Comparison of ENCODE assay signal across 9 mouse cellular contexts in the genomic region with DNA sequence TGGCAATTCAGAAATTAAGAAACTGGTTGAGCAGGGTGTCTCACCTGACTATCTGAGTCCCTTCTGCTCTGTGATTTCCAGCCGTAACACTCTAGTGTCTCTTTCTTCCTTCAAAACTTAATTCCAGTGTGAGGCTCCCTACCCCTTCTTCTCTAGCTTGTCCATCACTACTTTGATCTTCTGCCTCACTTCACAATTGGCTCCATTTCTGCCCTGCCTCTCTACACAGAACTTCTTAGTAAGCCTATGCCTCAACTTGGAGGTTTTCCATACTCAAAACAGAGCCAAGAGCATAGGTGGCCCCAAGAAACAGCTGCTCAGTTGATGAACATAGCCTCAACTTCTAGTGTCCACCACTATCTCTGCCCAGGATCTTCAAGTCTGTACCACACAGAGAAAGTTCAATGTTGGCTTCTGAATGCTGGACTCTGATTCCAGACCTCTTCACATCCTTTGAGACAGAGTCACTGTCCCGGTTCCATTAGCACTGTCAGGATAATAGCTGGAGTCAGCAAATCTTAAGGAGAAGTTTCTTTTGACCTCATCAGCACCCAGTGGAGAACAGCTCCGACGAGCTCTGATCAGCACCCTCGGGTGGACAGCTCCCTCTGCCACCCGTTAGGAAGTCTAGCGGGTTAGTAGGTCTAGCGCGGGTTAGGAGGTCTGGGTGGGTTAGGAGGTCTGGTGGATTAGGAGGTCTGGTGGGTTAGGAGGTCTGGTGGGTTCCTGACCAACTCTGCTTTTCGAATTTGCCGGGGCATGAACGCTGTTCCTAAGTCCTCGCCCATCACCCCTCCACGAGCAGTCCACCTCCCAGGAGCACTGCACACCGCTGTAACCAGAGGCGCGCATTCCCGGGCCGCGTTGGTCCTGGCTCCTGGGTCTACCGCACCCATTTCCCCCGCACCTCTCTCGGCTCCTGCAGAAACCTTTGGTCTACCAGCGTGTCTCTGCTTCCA. TPM values are rescaled to one million over a fixed set of nuclear protein-coding genes. Genes with fewer than 3 reads are reported as not detected.
DNase-seq lines count a peak whose midpoint lies in the region; ATAC-seq and TF ChIP-seq lines count a peak whose summit lies in the region.
"Had no signal": no experiment of that assay in that cellular context is flagged by ENCODE, and none has a peak within 500 bp of the region (broad histone marks: within the 10 kb centered on the region; RNA-seq: fewer than 3 reads in every experiment).

No protein-coding gene starts in this region.

- H3K27me3 ChIP-seq in neural tube, embryonic 13.5 days = peaks cover 16% of the 10 kb centered on the region; the same call in 1 of the 2 replicates

- no peak for TF ChIP-seq POLR2A in bone marrow, adult 2 months (IDR thresholded peaks at IDR 0.05; ENCODE audit: borderline replicate concordance, control insufficient read depth, low read depth, low read length)
- no peak for TF ChIP-seq POLR2A in lung, adult 2 months (IDR thresholded peaks at IDR 0.05; ENCODE audit: borderline replicate concordance, extremely low read depth, low read depth, low read length)

- peak; percentile 96 for ATAC-seq in granulocyte monocyte progenitor cell, adult 5-6 weeks (replicated peaks; ENCODE audit: poor library complexity, severe bottlenecking)
- ATAC-seq in neural tube, embryonic 13.5 days (ENCODE audit: low read depth) = peak; percentile 87

- peak overlapping the region; percentile 91 for H3K9ac ChIP-seq in neural tube, embryonic 13.5 days

- no peak overlapping the region for H3K4me3 ChIP-seq in bone marrow, adult 2 months (replicated peaks; ENCODE audit: control insufficient read depth, low read depth, low read length)
- H3K4me3 ChIP-seq in lung, adult 2 months (replicated peaks; ENCODE audit: extremely low read depth, low read depth, low read length) = no peak overlapping the region
- peak overlapping the region; percentile 73 for H3K4me3 ChIP-seq in neural tube, embryonic 13.5 days

- H3K9me3 ChIP-seq in neural tube, embryonic 13.5 days = no peaks in the 10 kb centered on the region

- peaks cover 20% of the 10 kb centered on the region for H3K36me3 ChIP-seq in neural tube, embryonic 13.5 days
- H3K36me3 ChIP-seq: G1E had no signal

- H3K4me1 ChIP-seq in bone marrow, adult 2 months (ENCODE audit: control insufficient read depth, insufficient read depth, low read length) = no peaks in the 10 kb centered on the region
- no peaks in the 10 kb centered on the region for H3K4me1 ChIP-seq in lung, adult 2 months (ENCODE audit: control insufficient read depth, insufficient read depth, low read length)
- peaks cover 32% of the 10 kb centered on the region for H3K4me1 ChIP-seq in neural tube, embryonic 13.5 days (replicated peaks)

- WGBS in bone marrow, adult 2 months = 6% methylated on average over 24 of the region's 24 CpGs
- 5% methylated on average over 24 of the region's 24 CpGs for WGBS in lung, adult 2 months
- 5% methylated on average over 24 of the region's 24 CpGs for WGBS in neural tube, embryonic 13.5 days

- peak overlapping the region; percentile 91 for H3K4me2 ChIP-seq in neural tube, embryonic 13.5 days

- no peak overlapping the region for H3K27ac ChIP-seq in bone marrow, adult 2 months (ENCODE audit: control insufficient read depth, insufficient read depth, low read depth, low read length, poor library complexity)
- H3K27ac ChIP-seq in neural tube, embryonic 13.5 days (replicated peaks) = peak overlapping the region; percentile 83

- peak; percentile 7; the same call in 1 of the 2 replicates for TF ChIP-seq CTCF in bone marrow, adult 2 months (IDR thresholded peaks at IDR 0.05; ENCODE audit: control insufficient read depth, insufficient read depth, low read length)
- no peak for TF ChIP-seq CTCF in lung, adult 2 months (IDR thresholded peaks at IDR 0.05; ENCODE audit: insufficient read depth, low read length)

- DNase-seq in cerebellum, adult 9-10 months = peak; percentile 46
- no peak for DNase-seq in cerebellum, postnatal 4 days (ENCODE audit: low spot score in 2 of 2)
- DNase-seq in kidney, adult 11 months = peak; percentile 34
- peak; percentile 42 for DNase-seq in lung, adult 2 months
- DNase-seq in right cerebral cortex, postnatal 36 days (ENCODE audit: low spot score in 2 of 2) = no peak

RNA-seq across cellular contexts. Expression of a gene that starts 0.5 kb away (rescaled TPM):
- polyA plus RNA-seq in bone marrow, adult 2 months (2011; ENCODE audit: insufficient read depth, insufficient read length, low replicate concordance, missing spikeins) = not detected in 2 replicates
- not detected in 2 replicates for total RNA-seq in granulocyte monocyte progenitor cell, adult 5-6 weeks (2014; fragmentation: Nextera tagmentation)
- not detected in 2 replicates for total RNA-seq in granulocyte monocyte progenitor cell, adult 5-6 weeks (2017)
- polyA plus RNA-seq in lung, adult 2 months (2012; rRNA removed) = 0.10 and 0.11 TPM in 2 replicates
- polyA plus RNA-seq in neural tube, embryonic 13.5 days (2015; fragmentation: Nextera tagmentation; extraction: Ambion mirVana) = 77.3 and 78.0 TPM in 2 replicates
- polyA plus RNA-seq: G1E had no signal

RNA-seq across cellular contexts. Expression of a gene that starts 23.5 kb away (rescaled TPM):
- polyA plus RNA-seq in bone marrow, adult 2 months (2011; ENCODE audit: insufficient read depth, insufficient read length, low replicate concordance, missing spikeins) = 62.9 and 126 TPM in 2 replicates
- 77.0 and 85.0 TPM in 2 replicates for total RNA-seq in granulocyte monocyte progenitor cell, adult 5-6 weeks (2014; fragmentation: Nextera tagmentation)
- 25.3 and 27.7 TPM in 2 replicates for total RNA-seq in granulocyte monocyte progenitor cell, adult 5-6 weeks (2017)
- polyA plus RNA-seq in lung, adult 2 months (2012; rRNA removed) = 51.3 and 67.1 TPM in 2 replicates
- polyA plus RNA-seq in neural tube, embryonic 13.5 days (2015; fragmentation: Nextera tagmentation; extraction: Ambion mirVana) = 81.4 and 82.2 TPM in 2 replicates

RNA-seq across cellular contexts. Expression of a gene that starts 23.7 kb away (rescaled TPM):
- 1.9 and 5.4 TPM in 2 replicates for polyA plus RNA-seq in bone marrow, adult 2 months (2011; ENCODE audit: insufficient read depth, insufficient read length, low replicate concordance, missing spikeins)
- not detected in 2 replicates for total RNA-seq in granulocyte monocyte progenitor cell, adult 5-6 weeks (2014; fragmentation: Nextera tagmentation)
- 0.82 TPM in 1 of 2 replicates, not detected in the other for total RNA-seq in granulocyte monocyte progenitor cell, adult 5-6 weeks (2017)
- polyA plus RNA-seq in lung, adult 2 months (2012; rRNA removed) = 4.4 TPM in 1 of 2 replicates, not detected in the other
- polyA plus RNA-seq in neural tube, embryonic 13.5 days (2015; fragmentation: Nextera tagmentation; extraction: Ambion mirVana) = 0.17 TPM in 1 of 2 replicates, not detected in the other

RNA-seq across cellular contexts. Expression of a gene that starts 23.8 kb away (rescaled TPM):
- polyA plus RNA-seq in bone marrow, adult 2 months (2011; ENCODE audit: insufficient read depth, insufficient read length, low replicate concordance, missing spikeins) = 1.5 TPM in 1 of 2 replicates, not detected in the other
- not detected in 2 replicates for total RNA-seq in granulocyte monocyte progenitor cell, adult 5-6 weeks (2014; fragmentation: Nextera tagmentation)
- total RNA-seq in granulocyte monocyte progenitor cell, adult 5-6 weeks (2017) = 2.7 and 3.6 TPM in 2 replicates
- 0.45 and 0.73 TPM in 2 replicates for polyA plus RNA-seq in lung, adult 2 months (2012; rRNA removed)
- 6.1 and 7.3 TPM in 2 replicates for polyA plus RNA-seq in neural tube, embryonic 13.5 days (2015; fragmentation: Nextera tagmentation; extraction: Ambion mirVana)

RNA-seq across cellular contexts. Expression of a gene that starts 24.0 kb away (rescaled TPM):
- polyA plus RNA-seq in bone marrow, adult 2 months (2011; ENCODE audit: insufficient read depth, insufficient read length, low replicate concordance, missing spikeins) = 4.1 and 7.2 TPM in 2 replicates
- total RNA-seq in granulocyte monocyte progenitor cell, adult 5-6 weeks (2014; fragmentation: Nextera tagmentation) = 12.7 and 21.4 TPM in 2 replicates
- 8.5 and 30.3 TPM in 2 replicates for total RNA-seq in granulocyte monocyte progenitor cell, adult 5-6 weeks (2017)
- polyA plus RNA-seq in lung, adult 2 months (2012; rRNA removed) = 57.7 and 62.4 TPM in 2 replicates
- 18.4 and 19.1 TPM in 2 replicates for polyA plus RNA-seq in neural tube, embryonic 13.5 days (2015; fragmentation: Nextera tagmentation; extraction: Ambion mirVana)

Comparison
In these comparisons a context has a peak if more than half of its experiments do, and no peak if none do; other contexts are left out.
1. DNase-seq: peak in cerebellum, adult 9-10 months (single experiment), kidney, adult 11 months (single experiment) and lung, adult 2 months (single experiment); none in cerebellum, postnatal 4 days (0 of 2) and right cerebral cortex, postnatal 36 days (0 of 2).
2. RNA of a gene that starts 0.5 kb away (polyA plus RNA-seq): 77.3 to 78.0 TPM in neural tube, embryonic 13.5 days; 0.10 to 0.11 TPM in lung, adult 2 months and not detected in bone marrow, adult 2 months; every median in the first group is over 10 times any median in the second.